Mouse (Mus musculus) kidney, embryonic 16.5 days (tissue): Measurements from ENCODE around the gene Zfp207. TPM values are rescaled to one million over a fixed set of nuclear protein-coding genes. Genes with fewer than 3 reads are reported as not detected.
"Not testable (repeated sequence)": the region's sequence is repeated elsewhere in the genome, so short reads cannot be mapped to it uniquely, and the experiment has no call there.

ENCODE experiments used
- ATAC-seq: fragments of 200-750 bp; cut with Nextera tagmentation; 2 replicates; pipeline ENCODE4 v1.8.0; 2017; ENCODE audit warnings: moderate TSS enrichment; ENCODE audit not compliant: low FRiP score, low TSS enrichment
- H3K27ac ChIP-seq: fragments of 300-500 bp; sonication (generic); 2 replicates; pipeline ENCODE4 v1.5.1; 2014; ENCODE audit warnings: low read length
- H3K27me3 ChIP-seq: fragments of 300-500 bp; sonication (generic); 2 replicates; pipeline ENCODE4 v1.6.1; 2014; ENCODE audit warnings: low read length, control low read depth, mixed read lengths; ENCODE audit not compliant: insufficient read depth
- H3K36me3 ChIP-seq: fragments of 300-500 bp; sonication (generic); 2 replicates; pipeline ENCODE4 v1.6.1; 2014; ENCODE audit warnings: low read length, control low read depth, mixed read lengths; ENCODE audit not compliant: insufficient read depth
- H3K4me1 ChIP-seq: fragments of 300-500 bp; sonication (generic); 2 replicates; pipeline ENCODE4 v1.6.1; 2014; ENCODE audit warnings: low read length, control low read depth, mixed read lengths; ENCODE audit not compliant: insufficient read depth
- H3K4me2 ChIP-seq: fragments of 300-500 bp; sonication (generic); replicated peaks from 2 replicates; pipeline ENCODE4 v1.6.1; 2014; ENCODE audit warnings: low read depth, low read length
- H3K4me3 ChIP-seq: fragments of 300-500 bp; sonication (generic); 2 replicates; pipeline ENCODE4 v1.5.1; 2014; ENCODE audit warnings: mild to moderate bottlenecking, low read length
- H3K9ac ChIP-seq: fragments of 300-500 bp; sonication (generic); replicated peaks from 2 replicates; pipeline ENCODE4 v1.6.1; 2014; ENCODE audit warnings: low read length
- H3K9me3 ChIP-seq: fragments of 300-500 bp; sonication (generic); 2 replicates; pipeline ENCODE4 v1.6.1; 2016; ENCODE audit warnings: low read length, control low read depth
- WGBS: fragments of 180-500 bp; shearing (Covaris S2); extraction: QIAGEN DNeasy Blood & Tissue Kit; methylation state at CpG from one replicate; pipeline ENCODE4 v1.1.7; 2014; 5-methylcytosine and 5-hydroxymethylcytosine counted together
- polyA plus RNA-seq: library from polyadenylated mRNA; unstranded; fragments of >200 nt; fragmentation: Nextera tagmentation; extraction: Ambion mirVana; gene quantifications from 2 replicates; pipeline ENCODE4 v1.2.1, GENCODE M21; 2015

The Zfp207 gene
- polyA plus RNA-seq, 1 experiment from 2014 or later = 234 TPM

DNA sequence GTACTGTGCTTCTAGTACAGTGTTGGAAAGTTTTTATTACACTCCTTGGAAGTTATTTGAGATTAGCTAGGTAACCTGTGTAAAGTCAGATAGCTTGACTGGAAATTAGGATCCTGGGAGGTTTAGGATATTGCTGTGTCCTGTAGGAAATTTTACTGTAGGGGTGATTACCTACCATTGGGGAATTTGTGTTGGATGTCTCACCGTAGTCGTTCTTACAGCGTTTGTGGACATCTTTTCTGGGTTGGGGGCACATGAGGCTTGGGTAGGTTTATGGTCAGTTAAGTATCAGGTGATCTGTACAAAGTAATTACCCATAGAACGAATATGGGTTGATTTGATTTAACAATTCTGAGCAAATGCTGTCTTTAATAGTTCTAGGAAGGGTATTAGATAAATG is 13.5 kb downstream of the Zfp207 start:
- Histone ChIP-seq H3K27ac (no peak overlapping the region), H3K9ac (no peak overlapping the region), H3K9me3 (no peaks in the 10 kb centered on the region), H3K4me3 (no peak overlapping the region), H3K4me2 (no peak overlapping the region), H3K4me1 (no peaks in the 10 kb centered on the region), H3K27me3 (no peaks in the 10 kb centered on the region), H3K36me3 (peaks cover 46% of the 10 kb centered on the region)
- WGBS = 92% methylated on average over 4 of the region's 4 CpGs
- no peak for ATAC-seq

DNA sequence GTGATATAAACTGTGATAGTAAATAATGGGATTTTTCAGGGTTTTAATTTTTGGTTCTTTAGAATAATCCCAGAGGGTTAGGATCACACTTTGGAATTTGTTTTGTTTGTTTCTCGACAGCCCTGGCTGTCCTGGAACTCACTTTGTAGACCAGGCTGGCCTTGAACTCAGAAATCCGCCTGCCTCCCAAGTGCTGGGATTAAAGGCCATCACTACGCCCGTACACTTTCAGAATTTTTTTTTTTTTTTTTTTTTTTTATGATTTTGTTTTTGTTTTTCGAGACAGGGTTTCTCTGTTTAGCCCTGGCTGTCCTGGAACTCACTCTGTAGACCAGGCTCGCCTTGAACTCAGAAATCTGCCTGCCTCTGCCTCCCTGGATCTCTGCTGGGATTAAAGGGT is 24.8 kb downstream of the Zfp207 start:
- H3K9ac ChIP-seq, H3K27ac ChIP-seq, ATAC-seq, H3K4me3 ChIP-seq, H3K4me1 ChIP-seq, H3K27me3 ChIP-seq, H3K9me3 ChIP-seq, H3K4me2 ChIP-seq: not testable (repeated sequence)
- H3K36me3 ChIP-seq = peaks cover 40% of the 10 kb centered on the region
- 95% methylated on average over 6 of the region's 6 CpGs for WGBS

DNA sequence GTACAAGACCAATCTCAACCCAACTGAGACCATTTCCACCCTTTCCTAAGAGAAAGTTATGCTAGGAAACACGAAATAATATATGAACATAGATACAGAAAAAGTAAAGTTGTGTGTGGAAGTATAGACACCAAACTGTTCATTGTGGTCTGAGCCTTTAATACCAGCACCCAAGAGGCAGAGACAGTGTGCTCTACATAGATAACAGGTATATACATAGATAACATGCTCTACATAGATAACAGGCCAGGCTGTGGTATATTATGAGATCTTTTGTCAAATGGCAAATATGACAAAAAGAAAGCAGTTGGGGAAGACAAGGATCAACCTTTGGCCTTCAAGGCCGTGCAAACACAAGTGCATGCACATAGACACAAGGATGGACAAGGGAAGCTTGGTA is 27.3 kb downstream of the Zfp207 start:
- Histone ChIP-seq H3K4me3 (no peak overlapping the region), H3K9ac (no peak overlapping the region), H3K36me3 (peaks cover 46% of the 10 kb centered on the region), H3K27me3 (no peaks in the 10 kb centered on the region), H3K27ac (no peak overlapping the region), H3K9me3 (0 out of 2 replicates have a peak, but pooled peaks cover 2% of the 10 kb centered on the region), H3K4me2 (no peak overlapping the region), H3K4me1 (no peaks in the 10 kb centered on the region)
- ATAC-seq = no peak
- WGBS = 86% methylated on average over 2 of the region's 2 CpGs

DNA sequence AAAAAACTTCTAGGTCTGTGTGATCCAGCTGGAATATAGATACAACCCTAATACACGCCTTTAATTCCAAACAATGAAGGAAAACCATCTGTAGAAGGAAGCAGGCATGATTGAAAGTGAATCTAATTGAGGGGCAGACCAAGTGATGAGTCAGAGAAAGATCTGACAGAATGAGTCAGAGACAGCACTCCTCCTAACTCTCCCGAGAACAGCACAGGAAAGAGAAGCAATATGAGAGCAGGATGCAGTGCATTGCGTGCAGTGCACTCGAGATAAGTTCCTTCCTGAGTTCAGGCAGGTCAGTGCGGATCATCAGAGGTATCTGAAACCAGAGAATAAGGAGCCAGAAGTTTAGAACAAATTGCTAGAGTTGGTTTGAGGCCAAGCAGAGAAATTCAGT is 34.0 kb downstream of the Zfp207 start:
- 89% methylated on average over 5 of the region's 5 CpGs for WGBS
- Histone ChIP-seq H3K9me3 (peaks cover 7% of the 10 kb centered on the region; the same call in 1 of the 2 replicates), H3K4me2 (no peak overlapping the region), H3K27ac (no peak overlapping the region), H3K27me3 (no peaks in the 10 kb centered on the region), H3K36me3 (peaks cover 26% of the 10 kb centered on the region), H3K4me3 (no peak overlapping the region), H3K4me1 (no peaks in the 10 kb centered on the region), H3K9ac (no peak overlapping the region)
- no peak for ATAC-seq

DNA sequence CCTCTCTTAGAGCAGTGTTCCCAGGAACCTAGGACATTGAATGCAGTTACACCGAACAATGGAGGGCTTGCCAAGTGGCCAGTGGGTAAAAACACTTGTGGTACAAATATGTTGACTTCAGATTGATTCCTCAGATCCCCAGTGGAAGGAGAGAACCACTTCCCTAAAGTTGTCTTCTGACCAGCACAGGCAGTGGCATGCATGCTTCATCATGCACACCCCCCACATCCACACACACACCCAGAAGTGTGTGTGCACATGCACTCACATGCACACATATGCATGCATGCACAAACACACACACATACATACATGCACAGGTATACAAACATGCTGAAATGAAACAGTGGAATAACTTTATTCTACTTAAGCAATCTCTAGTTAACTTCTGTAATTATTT is 36.7 kb downstream of the Zfp207 start:
- Histone ChIP-seq H3K27ac (no peak overlapping the region), H3K4me1 (no peaks in the 10 kb centered on the region), H3K9ac (no peak overlapping the region), H3K9me3 (peaks cover 7% of the 10 kb centered on the region; the same call in 1 of the 2 replicates), H3K4me3 (no peak overlapping the region), H3K36me3 (peaks cover 16% of the 10 kb centered on the region), H3K4me2 (no peak overlapping the region), H3K27me3 (no peaks in the 10 kb centered on the region)
- 80% methylated on average over 1 of the region's 1 CpGs for WGBS
- ATAC-seq = no peak

DNA sequence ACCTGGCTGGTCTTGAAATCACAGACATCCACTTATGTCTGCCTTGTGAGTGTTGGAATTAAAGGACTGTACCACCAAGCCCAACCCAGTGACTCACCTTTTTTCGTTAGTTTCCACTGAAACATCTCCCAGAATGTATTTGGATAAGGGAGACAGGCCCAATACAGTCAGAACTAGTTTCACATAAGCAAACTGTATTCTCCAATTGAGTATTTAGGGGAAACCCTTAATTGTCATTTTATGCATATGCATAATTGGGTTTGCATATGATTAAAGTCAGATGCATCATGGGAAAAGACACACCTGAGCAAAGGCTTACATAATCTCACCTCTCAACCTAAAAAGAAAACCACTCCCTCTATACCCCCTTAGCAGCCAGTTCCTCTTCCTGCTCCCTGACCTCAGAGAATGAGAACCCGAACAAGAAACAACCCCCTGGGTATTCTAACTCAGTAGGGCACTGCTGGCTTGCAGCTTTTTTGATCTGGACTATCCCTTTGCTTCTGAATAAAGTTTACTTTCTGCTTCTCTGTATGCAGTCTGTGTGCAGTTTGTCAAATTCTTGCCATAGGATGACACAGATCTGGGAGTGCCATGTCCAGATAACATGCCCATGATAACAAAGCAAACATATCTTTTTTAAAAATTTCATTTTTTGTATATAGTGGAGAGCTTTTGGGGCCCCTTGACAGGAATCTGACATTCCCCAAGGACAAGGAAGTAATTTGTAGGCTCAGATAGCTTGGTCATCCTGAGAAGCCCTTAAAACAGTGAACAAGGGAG is 37.3 kb downstream of the Zfp207 start:
- WGBS = 62% methylated on average over 2 of the region's 2 CpGs
- Histone ChIP-seq H3K4me3 (no peak overlapping the region), H3K4me2 (no peak overlapping the region), H3K27me3 (no peaks in the 10 kb centered on the region), H3K4me1 (no peaks in the 10 kb centered on the region), H3K27ac (no peak overlapping the region), H3K9ac (no peak overlapping the region), H3K9me3 (peaks cover 5% of the 10 kb centered on the region; the same call in 1 of the 2 replicates), H3K36me3 (peaks cover 11% of the 10 kb centered on the region)
- no peak for ATAC-seq

DNA sequence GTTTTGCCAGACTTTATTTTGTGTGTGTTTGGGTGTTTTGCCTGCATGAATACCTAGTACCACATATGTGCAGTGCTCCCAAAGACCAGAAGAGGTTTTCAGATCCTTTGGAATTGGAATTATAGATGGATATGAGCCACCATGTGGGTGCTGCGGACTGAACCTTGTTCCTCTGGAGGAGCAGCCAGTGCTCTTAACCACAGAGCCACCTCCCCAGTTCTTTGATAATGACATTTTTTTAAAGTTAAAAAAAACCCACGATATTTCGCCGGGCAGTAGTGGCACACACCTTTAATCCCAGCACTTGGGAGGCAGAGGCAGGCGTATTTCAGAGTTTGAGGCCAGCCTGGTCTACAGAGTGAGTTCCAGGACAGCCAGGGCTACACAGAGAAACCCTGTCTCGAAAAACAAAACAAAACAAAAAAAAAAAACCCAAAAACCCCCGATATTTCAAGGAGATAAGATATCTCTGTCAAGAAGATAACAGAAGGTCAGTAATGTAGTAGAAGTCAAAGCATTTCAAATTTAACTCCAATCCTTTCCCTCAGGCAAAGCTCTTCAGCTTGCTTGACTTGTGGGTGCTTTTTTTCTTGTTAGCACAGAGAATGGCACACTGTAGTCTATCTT is 38.5 kb downstream of the Zfp207 start:
- Histone ChIP-seq H3K4me2 (no peak overlapping the region), H3K9me3 (peaks cover 5% of the 10 kb centered on the region; the same call in 1 of the 2 replicates), H3K9ac (no peak overlapping the region), H3K36me3 (peaks cover 6% of the 10 kb centered on the region), H3K4me1 (no peaks in the 10 kb centered on the region), H3K27me3 (no peaks in the 10 kb centered on the region), H3K27ac (no peak overlapping the region), H3K4me3 (no peak overlapping the region)
- no peak for ATAC-seq
- 85% methylated on average over 7 of the region's 7 CpGs for WGBS

DNA sequence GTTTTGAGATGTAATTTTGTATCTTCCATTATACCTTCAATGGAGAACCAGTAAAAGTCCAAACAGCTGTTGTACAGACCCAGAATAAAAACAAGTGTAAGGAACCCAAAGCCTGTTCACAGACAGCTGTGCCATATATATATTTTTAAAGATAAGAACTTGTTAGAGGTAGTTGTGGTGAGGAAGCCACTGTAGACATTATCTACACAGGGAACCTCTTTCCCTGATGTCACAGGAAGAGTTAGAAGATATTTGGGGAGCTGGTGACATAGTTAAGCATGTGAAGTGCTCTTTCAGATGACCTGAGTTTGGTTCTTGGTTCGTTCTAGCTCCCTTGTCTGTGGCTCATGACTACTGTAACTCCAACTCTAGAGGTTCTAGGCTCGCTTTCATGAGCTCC is 41.6 kb downstream of the Zfp207 start:
- Histone ChIP-seq H3K9me3 (no peaks in the 10 kb centered on the region), H3K27me3 (no peaks in the 10 kb centered on the region), H3K4me3 (no peak overlapping the region), H3K9ac (no peak overlapping the region), H3K4me2 (no peak overlapping the region), H3K36me3 (no peaks in the 10 kb centered on the region), H3K27ac (no peak overlapping the region), H3K4me1 (peaks cover 3% of the 10 kb centered on the region)
- 79% methylated on average over 2 of the region's 2 CpGs for WGBS
- no peak for ATAC-seq

DNA sequence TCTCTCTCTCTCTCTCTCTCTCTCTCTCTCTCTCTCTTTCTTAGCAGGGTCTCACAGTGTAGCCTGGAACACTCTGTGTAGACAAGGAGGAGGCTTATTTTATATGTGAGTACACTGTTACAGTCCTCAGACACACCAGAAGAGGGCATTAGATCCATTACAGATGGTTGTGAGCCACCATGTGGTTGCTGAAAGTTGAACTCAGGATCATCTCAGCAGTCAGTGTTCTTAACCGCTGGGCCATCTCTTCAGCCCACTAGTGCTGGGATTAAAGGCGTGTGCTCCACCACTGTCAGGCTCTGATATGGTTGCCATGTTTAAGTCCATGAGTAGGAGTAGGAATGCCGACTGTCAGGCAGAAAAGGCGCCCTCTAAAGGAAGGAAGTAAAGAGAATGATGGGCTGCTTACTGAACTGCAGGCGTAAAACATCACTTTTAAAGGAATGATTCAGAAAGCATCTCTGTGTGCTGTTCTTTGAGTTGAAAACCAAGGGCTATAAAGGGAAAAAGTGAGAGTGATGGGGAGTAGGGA is 42.2 kb downstream of the Zfp207 start:
- no peak overlapping the region for H3K4me3 ChIP-seq
- H3K9me3 ChIP-seq = no peaks in the 10 kb centered on the region
- no peak overlapping the region for H3K4me2 ChIP-seq
- WGBS = 64% methylated on average over 5 of the region's 5 CpGs
- no peaks in the 10 kb centered on the region for H3K27me3 ChIP-seq
- H3K9ac ChIP-seq = no peak overlapping the region
- ATAC-seq = no peak
- H3K36me3 ChIP-seq = no peaks in the 10 kb centered on the region
- peaks cover 6% of the 10 kb centered on the region for H3K4me1 ChIP-seq
- H3K27ac ChIP-seq = no peak overlapping the region
